Mouse (Mus musculus): ENCODE measurements around the gene Trp53bp1. TPM values are rescaled to one million over a fixed set of nuclear protein-coding genes. Genes with fewer than 3 reads are reported as not detected.
A peak's percentile ranks its signal among the peaks of the same experiment; 100 is the strongest.

Gene Trp53bp1
- polyA plus RNA-seq, 1 experiment, result not detected

DNA sequence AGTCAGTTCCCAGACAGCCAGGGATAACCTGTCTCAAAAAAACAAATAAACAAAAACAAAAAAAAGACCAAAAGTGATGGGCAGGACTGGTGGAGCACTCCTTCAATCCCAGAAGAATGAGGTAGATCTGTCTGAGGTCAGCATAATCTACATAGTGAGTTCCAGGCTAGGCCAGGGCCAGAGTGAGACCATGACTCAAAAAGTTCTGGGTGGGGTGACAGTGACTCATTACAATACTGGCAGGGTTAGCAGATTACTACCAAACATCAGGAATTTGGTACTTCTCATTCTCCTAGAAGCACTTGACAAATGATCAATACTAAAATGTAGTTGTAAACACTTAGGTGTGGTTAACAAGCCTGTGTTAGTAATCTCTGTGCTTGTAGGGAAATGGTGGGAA is 51.2 kb downstream of the Trp53bp1 start:
- H3K4me1 ChIP-seq (ENCODE audit: control insufficient read depth, insufficient read depth, low read length), result no peaks in the 10 kb centered on the region; the same call in 1 of the 2 replicates
- no peak for TF ChIP-seq CTCF (IDR thresholded peaks at IDR 0.05; ENCODE audit: insufficient read depth, low read depth, low read length)
- H3K27ac ChIP-seq (ENCODE audit: insufficient read depth, low read depth, low read length), result no peak overlapping the region
- no peak overlapping the region for H3K4me3 ChIP-seq (ENCODE audit: insufficient read depth, low read depth, low read length)

DNA sequence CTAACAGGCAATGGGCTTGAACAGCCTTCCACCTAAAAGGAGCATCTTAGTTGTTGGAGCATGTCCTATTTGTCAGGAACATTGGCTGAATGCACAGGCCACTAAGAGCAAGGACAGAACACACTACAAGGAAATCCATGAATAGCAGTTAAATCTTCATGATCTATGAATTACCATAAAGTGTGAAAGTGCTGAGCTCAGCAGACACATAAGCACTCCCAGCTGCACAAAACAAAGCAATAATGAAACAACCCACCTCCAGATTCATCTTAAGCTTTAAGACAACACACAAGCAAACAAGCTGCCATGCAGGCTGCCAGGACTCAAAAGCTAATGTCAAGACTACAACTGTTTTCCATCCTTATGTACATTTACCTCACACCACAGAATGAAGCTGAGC is 52.0 kb downstream of the Trp53bp1 start:
- no peak for TF ChIP-seq CTCF (IDR thresholded peaks at IDR 0.05; ENCODE audit: insufficient read depth, low read depth, low read length)
- TF ChIP-seq POLR2A (IDR thresholded peaks at IDR 0.05; ENCODE audit: insufficient read depth, low read depth, low read length), result no peak

DNA sequence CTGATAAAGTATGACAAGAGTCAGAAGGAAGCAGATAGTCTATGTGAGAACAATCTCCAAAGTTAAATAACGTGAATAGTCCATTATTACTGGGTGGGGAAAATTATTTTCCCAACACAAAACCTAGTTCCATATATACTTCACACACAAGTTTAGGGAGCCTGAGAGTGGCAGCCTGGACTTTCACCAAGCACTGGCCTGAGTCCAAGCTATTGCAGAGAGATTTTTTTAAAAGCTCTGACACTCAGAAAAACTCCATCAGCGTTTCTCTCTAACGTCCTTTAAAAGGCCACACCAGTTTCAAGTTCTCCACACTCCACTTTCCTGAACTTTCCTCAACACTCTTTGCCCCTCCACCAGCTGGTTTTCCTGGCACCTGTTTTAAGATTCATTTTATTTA is 56.7 kb downstream of the Trp53bp1 start:
- Histone ChIP-seq H3K27ac (ENCODE audit: insufficient read depth, low read depth, low read length) (no peak overlapping the region), H3K4me1 (ENCODE audit: control insufficient read depth, insufficient read depth, low read length) (peaks cover 8% of the 10 kb centered on the region), H3K4me3 (ENCODE audit: insufficient read depth, low read depth, low read length) (no peak overlapping the region)
- WGBS, result 40% methylated on average over 3 of the region's 3 CpGs
- TF ChIP-seq POLR2A (IDR thresholded peaks at IDR 0.05; ENCODE audit: insufficient read depth, low read depth, low read length), result no peak
- no peak for TF ChIP-seq CTCF (IDR thresholded peaks at IDR 0.05; ENCODE audit: insufficient read depth, low read depth, low read length)

More for the DNA sequence above, 52.0 kb downstream of the Trp53bp1 start:
- Histone ChIP-seq H3K27ac (ENCODE audit: insufficient read depth, low read depth, low read length) (no peak overlapping the region), H3K4me1 (ENCODE audit: control insufficient read depth, insufficient read depth, low read length) (peaks cover 2% of the 10 kb centered on the region), H3K4me3 (ENCODE audit: insufficient read depth, low read depth, low read length) (no peak overlapping the region)

DNA sequence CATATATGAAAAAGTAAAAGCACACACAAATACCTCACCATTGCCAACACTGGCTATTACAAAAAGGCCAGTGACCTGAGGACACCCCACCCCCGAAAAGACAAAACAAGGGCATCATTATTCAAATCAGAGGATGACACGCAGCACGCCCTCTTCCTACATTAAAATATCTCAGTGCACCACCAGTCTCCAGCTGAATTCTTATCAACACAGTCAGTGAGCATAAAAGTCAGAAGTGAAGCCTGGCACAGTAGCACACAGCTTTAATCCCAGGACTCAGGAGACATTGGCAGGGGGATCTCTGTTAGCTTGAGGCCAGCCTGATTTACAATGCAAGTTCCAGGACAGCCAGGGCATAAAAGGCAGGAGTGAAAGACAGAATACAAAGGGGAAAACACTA is 64.7 kb downstream of the Trp53bp1 start:
- TF ChIP-seq CTCF (IDR thresholded peaks at IDR 0.05; ENCODE audit: insufficient read depth, low read depth, low read length) (no peak), POLR2A (IDR thresholded peaks at IDR 0.05; ENCODE audit: insufficient read depth, low read depth, low read length) (no peak)
- Histone ChIP-seq H3K4me1 (ENCODE audit: control insufficient read depth, insufficient read depth, low read length) (peaks cover 3% of the 10 kb centered on the region), H3K27ac (ENCODE audit: insufficient read depth, low read depth, low read length) (no peak overlapping the region), H3K4me3 (ENCODE audit: insufficient read depth, low read depth, low read length) (no peak overlapping the region)
- 86% methylated on average over 3 of the region's 3 CpGs for WGBS

DNA sequence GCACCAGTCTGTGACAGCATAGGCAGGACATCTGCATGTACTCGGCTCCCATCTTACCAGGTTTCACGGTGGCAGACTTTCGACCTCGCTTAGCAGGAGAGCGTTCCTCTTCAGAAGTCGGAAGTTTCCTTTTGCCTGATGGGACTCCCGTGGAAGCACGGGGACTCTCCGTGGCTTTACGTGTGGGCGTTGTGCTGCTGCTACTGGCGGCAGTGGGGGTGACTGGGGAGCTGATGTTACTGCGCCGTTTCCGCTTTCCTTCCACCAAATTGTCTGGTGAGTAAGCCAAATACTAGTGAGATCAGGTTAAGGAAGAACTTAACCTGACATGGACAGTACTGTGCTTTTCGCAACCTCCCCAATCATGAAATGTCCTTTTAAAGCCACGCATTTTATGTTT is 66.9 kb downstream of the Trp53bp1 start:
- WGBS, result 68% methylated on average over 17 of the region's 17 CpGs
- peaks cover 6% of the 10 kb centered on the region for H3K4me1 ChIP-seq (ENCODE audit: control insufficient read depth, insufficient read depth, low read length)
- TF ChIP-seq POLR2A (IDR thresholded peaks at IDR 0.05; ENCODE audit: insufficient read depth, low read depth, low read length), result no peak
- TF ChIP-seq CTCF (IDR thresholded peaks at IDR 0.05; ENCODE audit: insufficient read depth, low read depth, low read length), result no peak
- no peak overlapping the region for H3K27ac ChIP-seq (ENCODE audit: insufficient read depth, low read depth, low read length)
- H3K4me3 ChIP-seq (ENCODE audit: insufficient read depth, low read depth, low read length), result no peak overlapping the region

DNA sequence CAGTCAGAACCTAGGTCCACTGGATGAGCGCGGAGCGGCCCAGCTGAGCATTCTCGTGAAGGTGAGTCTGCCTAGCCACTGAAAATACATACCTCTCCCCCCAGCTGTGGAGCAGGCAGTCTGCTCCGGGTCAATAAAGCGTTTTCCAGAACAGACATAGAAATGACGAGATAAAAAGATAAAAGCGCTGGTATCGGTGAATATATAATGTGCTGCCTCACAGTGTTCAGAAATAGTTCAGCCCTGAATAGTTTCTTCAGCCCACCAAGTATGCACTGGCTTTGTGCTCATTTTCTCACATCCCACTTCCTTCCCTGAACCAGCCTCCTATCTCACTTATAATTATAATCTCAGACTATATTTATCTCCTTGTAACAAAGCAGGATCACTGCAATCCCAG is 75.7 kb downstream of the Trp53bp1 start:
- no peak for TF ChIP-seq POLR2A (IDR thresholded peaks at IDR 0.05; ENCODE audit: insufficient read depth, low read depth, low read length)
- Histone ChIP-seq H3K4me1 (ENCODE audit: control insufficient read depth, insufficient read depth, low read length) (peaks cover 9% of the 10 kb centered on the region), H3K4me3 (ENCODE audit: insufficient read depth, low read depth, low read length) (no peak overlapping the region), H3K27ac (ENCODE audit: insufficient read depth, low read depth, low read length) (peak overlapping the region; percentile 71)
- 51% methylated on average over 9 of the region's 9 CpGs for WGBS

DNA sequence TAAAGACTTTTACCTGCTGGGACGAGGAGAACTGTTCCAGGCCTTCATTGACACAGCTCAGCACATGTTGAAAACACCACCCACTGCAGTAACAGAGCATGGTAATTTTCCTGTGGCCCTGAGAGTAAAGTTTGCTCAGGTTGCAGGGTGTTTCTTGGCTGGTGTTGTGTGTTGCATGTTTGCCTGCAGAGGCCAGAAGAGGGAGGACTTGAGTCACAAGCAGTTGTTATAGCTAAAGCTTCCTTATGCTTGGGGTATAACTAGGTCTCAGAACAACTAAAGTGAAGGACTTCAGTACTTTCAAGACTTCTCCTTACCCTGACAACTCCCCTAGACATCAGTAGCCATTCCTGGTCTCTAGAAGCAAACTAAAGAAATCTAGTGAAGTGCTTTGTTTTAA is 82.7 kb downstream of the Trp53bp1 start:
- TF ChIP-seq POLR2A (IDR thresholded peaks at IDR 0.05; ENCODE audit: insufficient read depth, low read depth, low read length) (no peak), CTCF (IDR thresholded peaks at IDR 0.05; ENCODE audit: insufficient read depth, low read depth, low read length) (no peak)
- Histone ChIP-seq H3K4me3 (ENCODE audit: insufficient read depth, low read depth, low read length) (no peak overlapping the region), H3K27ac (ENCODE audit: insufficient read depth, low read depth, low read length) (no peak overlapping the region), H3K4me1 (ENCODE audit: control insufficient read depth, insufficient read depth, low read length) (peaks cover 2% of the 10 kb centered on the region; the same call in 1 of the 2 replicates)
- WGBS, result 67% methylated on average over 1 of the region's 1 CpGs

DNA sequence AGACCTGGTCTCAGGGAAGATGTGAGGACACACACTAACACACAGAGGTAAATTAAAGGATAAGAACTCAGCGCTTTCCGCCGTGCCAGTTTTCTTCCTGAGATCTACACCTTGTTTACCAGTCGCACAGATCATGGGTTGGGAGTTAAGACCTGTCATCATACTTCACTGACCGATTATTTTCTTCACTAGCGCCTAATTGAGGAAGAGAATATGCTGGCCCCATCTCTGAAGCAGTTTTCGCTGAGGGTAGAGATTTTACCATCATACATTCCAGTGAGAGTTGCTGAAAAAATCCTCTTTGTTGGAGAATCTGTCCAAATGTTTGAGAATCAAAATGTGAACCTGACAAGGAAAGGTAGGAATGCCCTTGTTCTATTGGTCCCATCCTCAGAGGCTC is 87.1 kb downstream of the Trp53bp1 start:
- no peak for TF ChIP-seq CTCF (IDR thresholded peaks at IDR 0.05; ENCODE audit: insufficient read depth, low read depth, low read length)
- no peak for TF ChIP-seq POLR2A (IDR thresholded peaks at IDR 0.05; ENCODE audit: insufficient read depth, low read depth, low read length)

DNA sequence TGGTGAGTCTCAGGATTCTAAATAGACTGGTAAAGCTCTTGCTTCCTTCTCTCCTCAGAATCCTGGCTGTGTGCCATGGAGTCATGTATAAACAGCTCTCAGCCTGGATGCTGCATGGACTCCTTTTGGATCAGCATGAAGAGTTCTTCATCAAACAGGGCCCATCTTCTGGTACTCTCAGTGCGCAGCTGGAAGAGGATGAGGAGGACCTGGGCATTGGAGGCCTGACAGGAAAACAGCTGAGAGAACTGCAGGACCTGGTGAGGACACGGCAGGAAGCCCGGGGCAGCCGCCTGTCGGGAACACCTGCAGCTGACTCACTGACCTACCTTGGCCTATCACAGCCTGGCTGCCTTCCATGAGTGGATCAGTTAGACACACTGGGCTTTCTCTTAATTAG is 87.8 kb downstream of the Trp53bp1 start:
- WGBS, result 81% methylated on average over 5 of the region's 5 CpGs
- Histone ChIP-seq H3K4me3 (ENCODE audit: insufficient read depth, low read depth, low read length) (no peak overlapping the region), H3K27ac (ENCODE audit: insufficient read depth, low read depth, low read length) (no peak overlapping the region), H3K4me1 (ENCODE audit: control insufficient read depth, insufficient read depth, low read length) (0 out of 2 replicates have a peak, but pooled peaks cover 2% of the 10 kb centered on the region)
- TF ChIP-seq CTCF (IDR thresholded peaks at IDR 0.05; ENCODE audit: insufficient read depth, low read depth, low read length), result no peak
- no peak for TF ChIP-seq POLR2A (IDR thresholded peaks at IDR 0.05; ENCODE audit: insufficient read depth, low read depth, low read length)

More for the DNA sequence above, 87.1 kb downstream of the Trp53bp1 start:
- 97% methylated on average over 7 of the region's 7 CpGs for WGBS
- Histone ChIP-seq H3K4me1 (ENCODE audit: control insufficient read depth, insufficient read depth, low read length) (0 out of 2 replicates have a peak, but pooled peaks cover 2% of the 10 kb centered on the region), H3K4me3 (ENCODE audit: insufficient read depth, low read depth, low read length) (no peak overlapping the region), H3K27ac (ENCODE audit: insufficient read depth, low read depth, low read length) (no peak overlapping the region)

DNA sequence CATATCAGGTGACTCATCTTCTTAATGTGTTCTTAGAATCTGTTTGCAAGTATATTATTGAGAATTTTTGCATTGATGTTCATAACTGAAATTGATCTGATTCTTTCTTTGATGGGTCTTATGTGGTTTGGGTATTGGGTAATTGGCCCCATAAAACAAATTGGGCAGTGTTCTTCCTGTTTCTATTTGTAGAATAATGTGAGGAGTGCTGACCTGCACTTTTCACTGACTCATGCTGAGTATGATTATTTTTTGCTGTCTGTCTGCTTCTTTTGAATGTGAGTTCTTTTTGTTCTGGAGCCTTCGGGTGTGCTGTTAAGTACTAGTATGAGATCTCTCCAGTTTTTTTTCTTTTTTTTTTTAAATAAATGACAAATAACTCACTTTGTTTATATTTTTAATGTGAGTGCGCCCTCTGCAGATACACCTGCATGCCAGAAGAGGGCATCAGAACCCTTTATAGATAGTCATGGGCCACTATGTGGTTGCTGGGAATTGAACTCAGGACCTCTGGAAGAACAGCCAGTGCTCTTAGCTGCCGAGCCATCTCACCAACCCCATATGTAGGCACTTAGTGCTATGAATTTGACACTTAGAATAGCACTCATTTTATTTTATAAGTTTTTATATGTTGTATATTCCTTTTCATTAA is 92.3 kb downstream of the Trp53bp1 start:
- TF ChIP-seq POLR2A (IDR thresholded peaks at IDR 0.05; ENCODE audit: insufficient read depth, low read depth, low read length) (no peak), CTCF (IDR thresholded peaks at IDR 0.05; ENCODE audit: insufficient read depth, low read depth, low read length) (no peak)
- no peak overlapping the region for H3K4me3 ChIP-seq (ENCODE audit: insufficient read depth, low read depth, low read length)
- WGBS, result 93% methylated on average over 3 of the region's 3 CpGs
- 0 out of 2 replicates have a peak, but pooled peaks cover 2% of the 10 kb centered on the region for H3K4me1 ChIP-seq (ENCODE audit: control insufficient read depth, insufficient read depth, low read length)
- H3K27ac ChIP-seq (ENCODE audit: insufficient read depth, low read depth, low read length), result no peak overlapping the region

Data from olfactory bulb, adult 2 months (tissue).